Mouse (Mus musculus) MEL (cell line): ENCODE results near the gene H2afy. TPM values are rescaled to one million over a fixed set of nuclear protein-coding genes. Genes with fewer than 3 reads are reported as not detected.

Experiments
- DNase-seq: peaks from one replicate; pipeline ENCODE4 v3.0.0; 2011; ENCODE audit warnings: low read depth, low spot score
- H3K27ac ChIP-seq: 2 replicates; pipeline ENCODE4 v1.5.1; 2012; ENCODE audit warnings: low read depth, mild to moderate bottlenecking, control low read depth, low read length, moderate library complexity; ENCODE audit not compliant: control insufficient read depth
- H3K27me3 ChIP-seq, 2 experiments: fragments of 150-350 bp in 1 of 2; sonication (generic) in 1 of 2; 2 replicates each; pipeline ENCODE4 v1.6.1; 2012; ENCODE audit warnings: low read length in 2 of 2, mild to moderate bottlenecking in 2 of 2, improper control_type of control experiment in 1 of 2, moderate library complexity in 1 of 2; ENCODE audit not compliant: insufficient read depth in 2 of 2, control insufficient read depth in 1 of 2
- H3K36me3 ChIP-seq, 2 experiments: 2 replicates each; pipeline ENCODE4 v1.6.1; 2012 to 2014; ENCODE audit warnings: low read length in 2 of 2, improper control_type of control experiment in 1 of 2, inconsistent platforms in 1 of 2, mild to moderate bottlenecking in 1 of 2; ENCODE audit not compliant: insufficient read depth in 2 of 2, control insufficient read depth in 1 of 2
- H3K4me1 ChIP-seq, 2 experiments: fragments of 150-350 bp in 1 of 2; sonication (generic) in 1 of 2; 2 replicates each; pipeline ENCODE4 v1.6.1; 2012; ENCODE audit warnings: low read length in 2 of 2, improper control_type of control experiment in 1 of 2, mild to moderate bottlenecking in 1 of 2; ENCODE audit not compliant: insufficient read depth in 2 of 2, control insufficient read depth in 1 of 2
- H3K4me3 ChIP-seq, 2 experiments: fragments of 150-350 bp in 1 of 2; sonication (generic) in 1 of 2; 2 replicates each; pipeline ENCODE4 v1.5.1; 2012; ENCODE audit warnings: low read depth in 2 of 2, low read length in 2 of 2, mild to moderate bottlenecking in 2 of 2, moderate library complexity in 2 of 2, control low read depth in 1 of 2, improper control_type of control experiment in 1 of 2; ENCODE audit not compliant: control insufficient read depth in 1 of 2, insufficient read depth in 1 of 2
- H3K79me2 ChIP-seq: 2 replicates; pipeline ENCODE4 v1.6.1; 2012; ENCODE audit warnings: mild to moderate bottlenecking, low read length, moderate library complexity; ENCODE audit not compliant: control insufficient read depth, poor library complexity, insufficient read depth
- H3K9ac ChIP-seq: 2 replicates; pipeline ENCODE4 v1.6.1; 2012; ENCODE audit warnings: low read depth, mild to moderate bottlenecking, control low read depth, low read length, moderate library complexity; ENCODE audit not compliant: control insufficient read depth, poor library complexity, severe bottlenecking
- H3K9me3 ChIP-seq: fragments of 150-350 bp; sonication (generic); replicated peaks from 2 replicates; pipeline ENCODE4 v1.6.1; 2012; ENCODE audit warnings: mild to moderate bottlenecking, low read length, improper control_type of control experiment, moderate library complexity; ENCODE audit not compliant: insufficient read depth
- BHLHE40 ChIP-seq: IDR thresholded peaks from 2 replicates; pipeline ENCODE4 v1.6.1; 2012; ENCODE audit warnings: low read depth, mild to moderate bottlenecking, inconsistent platforms, low read length, improper control_type of control experiment, borderline replicate concordance
- E2F4 ChIP-seq: IDR thresholded peaks from 2 replicates; pipeline ENCODE4 v1.6.1; 2011; ENCODE audit warnings: low read depth, low read length, improper control_type of control experiment, borderline replicate concordance
- ELF1 ChIP-seq: IDR thresholded peaks from 2 replicates; pipeline ENCODE4 v1.6.1; 2014; ENCODE audit warnings: low read depth, mild to moderate bottlenecking, inconsistent platforms, low read length, improper control_type of control experiment, moderate library complexity
- EP300 ChIP-seq, 2 experiments: IDR thresholded peaks; 2 replicates each; pipeline ENCODE4 v1.6.1; 2011; ENCODE audit warnings: improper control_type of control experiment in 2 of 2, low read length in 2 of 2, low read depth in 1 of 2, mild to moderate bottlenecking in 1 of 2
- GABPA ChIP-seq: IDR thresholded peaks from 2 replicates; pipeline ENCODE4 v1.6.1; 2012; ENCODE audit warnings: low read depth, mild to moderate bottlenecking, inconsistent platforms, low read length, improper control_type of control experiment, moderate library complexity
- JUND ChIP-seq: IDR thresholded peaks from 2 replicates; pipeline ENCODE4 v1.6.1; 2011; ENCODE audit warnings: low read depth, mild to moderate bottlenecking, improper control_type of control experiment, low read length
- MAZ ChIP-seq: IDR thresholded peaks from 2 replicates; pipeline ENCODE4 v1.6.1; 2012; ENCODE audit warnings: low read depth, mild to moderate bottlenecking, inconsistent platforms, low read length, improper control_type of control experiment
- MEF2A ChIP-seq: IDR thresholded peaks from 2 replicates; pipeline ENCODE4 v1.6.1; 2014; ENCODE audit warnings: low read depth, mild to moderate bottlenecking, inconsistent platforms, low read length, improper control_type of control experiment; ENCODE audit not compliant: poor library complexity, insufficient replicate concordance, severe bottlenecking; ENCODE audit errors: extremely low read depth
- NELFE ChIP-seq: IDR thresholded peaks from 2 replicates; pipeline ENCODE4 v1.6.1; 2011; ENCODE audit warnings: low read depth, low read length, improper control_type of control experiment
- NRF1 ChIP-seq: IDR thresholded peaks from 2 replicates; pipeline ENCODE4 v1.6.1; 2014; ENCODE audit warnings: low read depth, mild to moderate bottlenecking, inconsistent platforms, low read length, improper control_type of control experiment, moderate library complexity; ENCODE audit not compliant: poor library complexity, insufficient read depth, severe bottlenecking
- POLR2A ChIP-seq, 2 experiments: IDR thresholded peaks; 2 replicates each; pipeline ENCODE4 v1.6.1; 2011 to 2012; ENCODE audit warnings: low read length in 2 of 2, mild to moderate bottlenecking in 2 of 2, control low read depth in 1 of 2, improper control_type of control experiment in 1 of 2, low read depth in 1 of 2, moderate library complexity in 1 of 2; ENCODE audit not compliant: control insufficient read depth in 1 of 2, insufficient read depth in 1 of 2, poor library complexity in 1 of 2
- POLR2AphosphoS2 ChIP-seq: IDR thresholded peaks from 2 replicates; pipeline ENCODE4 v1.6.1; 2011; ENCODE audit warnings: low read length, improper control_type of control experiment
- POLR2AphosphoS5 ChIP-seq: IDR thresholded peaks from 2 replicates; pipeline ENCODE4 v1.6.1; 2012; ENCODE audit warnings: low read depth, borderline replicate concordance, mild to moderate bottlenecking, inconsistent platforms, low read length, moderate library complexity, mixed read lengths
- RCOR1 ChIP-seq: IDR thresholded peaks from 2 replicates; pipeline ENCODE4 v1.6.1; 2012; ENCODE audit warnings: low read depth, mild to moderate bottlenecking, inconsistent platforms, low read length, improper control_type of control experiment
- TAL1 ChIP-seq: IDR thresholded peaks from 2 replicates; pipeline ENCODE4 v1.6.1; 2012; ENCODE audit warnings: mild to moderate bottlenecking, inconsistent platforms, low read length, moderate library complexity, mixed read lengths
- TBP ChIP-seq: IDR thresholded peaks from 2 replicates; pipeline ENCODE4 v1.8.0; 2011; ENCODE audit warnings: low read depth, low read length, improper control_type of control experiment
- USF1 ChIP-seq: IDR thresholded peaks from 2 replicates; pipeline ENCODE4 v1.6.1; 2014; ENCODE audit warnings: low read depth, mild to moderate bottlenecking, inconsistent platforms, low read length, improper control_type of control experiment, moderate library complexity
- USF2 ChIP-seq, 2 experiments: IDR thresholded peaks; 2 replicates each; pipeline ENCODE4 v1.6.1; 2011 to 2012; ENCODE audit warnings: improper control_type of control experiment in 2 of 2, low read length in 2 of 2, borderline replicate concordance in 1 of 2, inconsistent platforms in 1 of 2, low read depth in 1 of 2, mild to moderate bottlenecking in 1 of 2; ENCODE audit not compliant: insufficient read depth in 1 of 2
- ZKSCAN1 ChIP-seq: IDR thresholded peaks from 2 replicates; pipeline ENCODE4 v1.6.1; 2012; ENCODE audit warnings: low read depth, mild to moderate bottlenecking, inconsistent platforms, low read length, improper control_type of control experiment, moderate library complexity
- ZNF384 ChIP-seq: IDR thresholded peaks from 2 replicates; pipeline ENCODE4 v1.6.1; 2012; ENCODE audit warnings: low read depth, mild to moderate bottlenecking, inconsistent platforms, low read length, improper control_type of control experiment
- polyA plus RNA-seq, 2 experiments: library from polyadenylated mRNA; stranded (reverse) in 1 of 2; unstranded in 1 of 2; fragments of >175 nt in 1 of 2; fragments of >200 nt in 1 of 2; gene quantifications; 2 replicates each; pipeline versions ENCODE4 v1.2.1 to v1.2.4; 2012; ENCODE audit warnings: low replicate concordance in 2 of 2, low read depth in 1 of 2; ENCODE audit not compliant: insufficient read length in 2 of 2, insufficient read depth in 1 of 2, missing spikeins in 1 of 2
- total RNA-seq: library from RNA; depleted of rRNA; stranded (reverse); fragments of 300-350 nt; gene quantifications from 2 replicates; pipeline ENCODE4 v1.2.3, GENCODE M21; 2012

Gene H2afy
- total and polyA plus RNA-seq, 3 experiments: 159 to 245 TPM; not detected in 1

DNA sequence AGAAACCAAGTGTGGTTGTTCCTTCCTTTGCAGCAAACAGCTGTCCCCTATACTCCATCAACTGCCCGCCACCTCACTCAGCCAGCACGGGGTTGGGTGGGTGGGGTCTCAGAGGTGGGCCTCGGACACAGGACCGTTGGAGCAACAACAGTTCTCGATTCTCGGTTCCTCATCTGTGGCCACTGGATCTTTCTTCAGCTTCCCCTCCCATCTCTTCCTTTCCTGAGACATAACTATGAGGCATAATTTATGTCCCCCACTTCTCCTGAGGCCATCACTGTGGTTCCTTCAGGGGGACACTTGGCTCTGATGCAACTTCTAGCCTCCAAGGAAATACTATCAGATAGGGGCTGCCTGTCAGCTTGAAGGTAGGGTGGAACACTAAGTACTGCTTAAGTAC, 26.7 kb upstream of the H2afy start:
- TF ChIP-seq POLR2AphosphoS2: no peak
- no peak for TF ChIP-seq TBP
- TF ChIP-seq ZNF384: no peak
- no peak for TF ChIP-seq MEF2A
- TF ChIP-seq BHLHE40: no peak
- no peak for TF ChIP-seq JUND
- TF ChIP-seq GABPA: no peak
- TF ChIP-seq, all 39 proteins: peak for 0
- H3K27me3 ChIP-seq: no peaks in the 10 kb centered on the region; a peak in 1 of 4 replicates
- no peaks in the 10 kb centered on the region for H3K9me3 ChIP-seq
- no peaks in the 10 kb centered on the region for H3K79me2 ChIP-seq
- H3K27ac ChIP-seq: no peak overlapping the region
- H3K4me3 ChIP-seq: no peak overlapping the region
- H3K9ac ChIP-seq: no peak overlapping the region
- DNase-seq: no peak
- H3K36me3 ChIP-seq: no peaks in the 10 kb centered on the region
- no peaks in the 10 kb centered on the region for H3K4me1 ChIP-seq

- DNase-seq: no peak
- no peak overlapping the region for H3K4me3 ChIP-seq
- no peaks in the 10 kb centered on the region for H3K36me3 ChIP-seq
- no peaks in the 10 kb centered on the region for H3K4me1 ChIP-seq
- H3K27ac ChIP-seq: no peak overlapping the region
- no peaks in the 10 kb centered on the region; a peak in 1 of 4 replicates for H3K27me3 ChIP-seq
- H3K9ac ChIP-seq: no peak overlapping the region
- TF ChIP-seq ZKSCAN1: no peak
- no peak for TF ChIP-seq NELFE
- no peak for TF ChIP-seq E2F4
- TF ChIP-seq ZNF384: no peak
- TF ChIP-seq MEF2A: no peak
- no peak for TF ChIP-seq MAZ
- TF ChIP-seq NRF1: no peak
- TF ChIP-seq POLR2A (IDR thresholded peaks at IDR 0.05; ENCODE audit: control insufficient read depth in 1 of 2, insufficient read depth in 1 of 2, low read depth in 1 of 2, low read length in 2 of 2, poor library complexity in 1 of 2): no peak
- TF ChIP-seq EP300 (IDR thresholded peaks at IDR 0.05; ENCODE audit: low read depth in 1 of 2, low read length in 2 of 2): no peak
- TF ChIP-seq JUND: no peak
- no peak for TF ChIP-seq USF1
- no peak for TF ChIP-seq BHLHE40
- TF ChIP-seq RCOR1: no peak
- TF ChIP-seq TAL1: no peak
- no peak for TF ChIP-seq POLR2AphosphoS5
- no peak for TF ChIP-seq POLR2AphosphoS2
- TF ChIP-seq USF2 (IDR thresholded peaks at IDR 0.05; ENCODE audit: borderline replicate concordance in 1 of 2, insufficient read depth in 1 of 2, low read depth in 1 of 2, low read length in 2 of 2): no peak
- no peak for TF ChIP-seq ELF1
- H3K9me3 ChIP-seq: no peaks in the 10 kb centered on the region
- H3K79me2 ChIP-seq: no peaks in the 10 kb centered on the region
Observed at GRCm38 (mm10) chr13:56159614-56160363, 23.6 kb upstream of the H2afy start.
